Mouse (Mus musculus) thymus, adult 2 months (tissue): ENCODE results near the gene AC129217.1.

Source experiments
- CTCF ChIP-seq: fragments of 200-500 bp; IDR thresholded peaks from 2 replicates; pipeline ENCODE4 v1.5.1; 2012; ENCODE audit warnings: mild to moderate bottlenecking, control low read depth, low read length, moderate library complexity, borderline replicate concordance; ENCODE audit not compliant: control insufficient read depth, poor library complexity, insufficient read depth; ENCODE audit errors: extremely low read depth
- POLR2A ChIP-seq: fragments of 200-500 bp; IDR thresholded peaks from 2 replicates; pipeline ENCODE4 v1.6.1; 2012; ENCODE audit warnings: mild to moderate bottlenecking, low read length, control low read depth, moderate library complexity; ENCODE audit not compliant: control insufficient read depth, poor library complexity, insufficient read depth; ENCODE audit errors: extremely low read depth

DNA sequence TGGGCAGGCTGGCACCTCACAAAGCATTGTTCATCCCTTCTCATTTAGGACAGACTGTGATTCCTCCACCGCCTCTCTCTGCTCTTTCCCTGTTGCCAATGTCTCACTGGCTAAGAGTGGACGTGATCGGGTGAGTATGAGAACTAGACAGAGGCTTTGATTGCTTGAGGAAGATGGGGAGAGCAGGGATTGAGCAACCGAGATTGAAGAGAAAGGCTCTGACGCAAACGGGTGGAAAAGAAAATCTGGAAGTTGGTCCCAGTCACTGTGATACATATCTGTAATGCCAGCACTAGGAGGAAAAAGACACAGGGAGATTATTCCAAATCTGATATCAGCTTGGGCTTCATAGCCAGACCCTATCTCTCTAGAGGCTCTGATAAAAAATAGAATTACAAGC lies 13.4 kb downstream of the AC129217.1 start:
- no peak for TF ChIP-seq CTCF
- no peak for TF ChIP-seq POLR2A
